Mouse (Mus musculus) right cerebral cortex, postnatal 14 days (tissue): ENCODE data around the gene Nxpe2.

ENCODE experiments used
- DNase-seq: peaks from one replicate; pipeline ENCODE4 v3.0.0; 2022

Gene Nxpe2

DNA sequence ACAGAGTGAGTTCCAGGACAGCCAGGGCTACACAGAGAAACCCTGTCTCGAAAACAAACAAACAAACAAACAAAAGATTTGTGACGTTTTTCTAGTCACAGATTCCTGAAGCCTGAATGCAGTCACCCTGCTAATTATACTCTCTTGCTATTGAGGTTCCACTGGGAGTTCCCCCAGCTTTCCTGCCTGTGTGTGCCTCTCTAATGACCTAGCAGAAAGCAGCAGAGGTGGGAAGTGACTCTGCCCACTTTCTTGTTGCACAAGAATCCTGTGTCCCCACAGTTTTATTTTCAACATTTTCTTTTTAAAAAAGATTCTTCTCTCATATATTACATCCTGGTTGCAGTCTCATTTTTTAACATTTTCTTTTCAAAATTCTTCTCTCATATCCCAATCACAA is 58.5 kb downstream of the Nxpe2 start:
- no peak for DNase-seq

DNA sequence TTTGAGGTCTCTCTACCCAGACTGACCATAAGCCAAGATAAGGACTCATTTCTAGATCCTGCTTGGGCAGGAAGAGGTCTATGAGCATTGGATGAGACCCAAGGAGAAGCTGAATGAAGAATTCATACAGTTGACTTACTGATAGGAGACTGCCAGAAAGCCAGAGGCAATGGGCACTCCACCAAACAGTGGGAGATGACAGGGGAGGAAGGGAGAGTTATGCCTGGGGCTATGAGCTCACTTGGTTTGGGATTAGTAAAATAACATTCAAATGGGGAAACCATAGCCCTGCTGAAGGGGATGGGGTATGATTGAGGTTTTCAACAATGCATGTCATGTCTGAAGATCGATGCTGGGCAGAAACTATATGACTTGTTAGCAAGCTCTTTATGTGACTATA is 63.0 kb downstream of the Nxpe2 start:
- DNase-seq: no peak

DNA sequence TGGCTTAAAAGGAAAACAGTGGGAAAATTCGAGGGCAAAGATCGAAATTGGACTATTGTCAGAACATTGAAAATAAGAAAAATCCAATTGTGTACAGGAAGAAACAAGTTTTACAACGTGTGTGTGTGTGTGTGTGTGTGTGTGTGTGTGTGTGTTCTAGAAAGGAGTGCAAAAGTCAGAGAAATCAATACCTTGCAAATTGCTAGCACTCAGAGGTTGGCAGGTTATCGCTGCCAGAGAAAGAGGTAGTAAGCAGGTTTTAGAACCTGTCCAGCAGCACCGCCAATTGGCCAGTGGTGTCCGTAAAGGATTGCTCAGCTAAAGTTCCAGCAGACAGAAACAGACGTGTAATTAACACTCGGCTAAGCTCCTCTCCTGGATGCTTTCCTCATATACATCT is 69.0 kb downstream of the Nxpe2 start:
- no peak for DNase-seq

DNA sequence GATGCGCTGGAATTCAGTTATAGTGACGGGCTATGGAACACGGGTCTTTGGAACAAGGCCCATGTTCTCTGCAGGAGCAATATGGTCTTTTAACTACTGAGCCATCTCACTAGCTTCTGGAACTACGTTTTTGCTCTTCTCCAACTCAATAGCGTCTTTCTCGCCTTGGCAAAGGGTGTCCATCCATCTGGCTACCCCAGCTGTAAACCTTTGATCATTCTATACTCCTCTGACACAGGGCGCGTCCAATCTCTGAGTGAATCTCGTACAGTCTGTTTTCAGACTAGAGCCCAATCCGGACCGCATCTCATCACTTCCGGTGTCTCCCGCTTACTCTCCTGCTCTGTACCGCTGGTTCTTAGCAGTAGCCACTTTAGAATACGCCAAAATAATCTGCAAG is 76.4 kb downstream of the Nxpe2 start:
- DNase-seq: no peak
